In genomic region chr15:84105105-84105923, GRCm38 (mm10) we compare ENCODE assay signal across 8 mouse cellular contexts. TPM values are rescaled to one million over a fixed set of nuclear protein-coding genes. Genes with fewer than 3 reads are reported as not detected.
DNase-seq lines count a peak whose midpoint lies in the region; ATAC-seq and TF ChIP-seq lines count a peak whose summit lies in the region.

TSS of gene Sult4a1 (minus strand) at chr15:84105754.

- TF ChIP-seq CTCF in intestine, postnatal 0 days (IDR thresholded peaks at IDR 0.05; ENCODE audit: low read depth): no peak

- WGBS in heart, embryonic 16.5 days: 3% methylated on average over 77 of the region's 77 CpGs
- WGBS in embryonic facial prominence, embryonic 14.5 days: 2% methylated on average over 35 of the region's 77 CpGs
- 2% methylated on average over 77 of the region's 77 CpGs for WGBS in intestine, postnatal 0 days
- 1% methylated on average over 77 of the region's 77 CpGs for WGBS in stomach, embryonic 16.5 days

- DNase-seq in heart, adult 8-10 months (ENCODE audit: low spot score): no peak
- DNase-seq in adrenal gland, postnatal 14 days: peak; percentile 15
- DNase-seq in embryonic facial prominence, embryonic 14.5 days (ENCODE audit: low spot score): no peak

- no peak within 1 kb of the TSS for H3K27ac ChIP-seq in heart, embryonic 16.5 days (ENCODE audit: low read length)
- no peak within 1 kb of the TSS for H3K27ac ChIP-seq in embryonic facial prominence, embryonic 14.5 days (replicated peaks; ENCODE audit: low read depth, low read length)
- no peak within 1 kb of the TSS for H3K27ac ChIP-seq in intestine, postnatal 0 days (ENCODE audit: low read depth, low read length)
- H3K27ac ChIP-seq in stomach, embryonic 16.5 days (ENCODE audit: low read length): no peak within 1 kb of the TSS

- no peak for ATAC-seq in heart, embryonic 16.5 days (replicated peaks; ENCODE audit: extremely low read depth, insufficient read depth, low FRiP score)
- peak; percentile 58; the same call in 1 of the 2 replicates for ATAC-seq in embryonic facial prominence, embryonic 14.5 days (ENCODE audit: low read depth)
- 0 out of 2 replicates have a peak, but pooled peaks have one; percentile 16 for ATAC-seq in intestine, postnatal 0 days
- 0 out of 2 replicates have a peak, but pooled peaks have one; percentile 34 for ATAC-seq in stomach, embryonic 16.5 days (ENCODE audit: insufficient read depth, low FRiP score)
- no peak for ATAC-seq in erythroid progenitor cell, adult 5-6 weeks (replicated peaks; ENCODE audit: low FRiP score, poor library complexity, severe bottlenecking)

- H3K27me3 ChIP-seq in heart, embryonic 16.5 days (ENCODE audit: control insufficient read depth, insufficient read depth, low read length): peaks cover 50% of the 10 kb centered on the region
- H3K27me3 ChIP-seq in embryonic facial prominence, embryonic 14.5 days (replicated peaks; ENCODE audit: control insufficient read depth, insufficient read depth, low read length): peaks cover 37% of the 10 kb centered on the region
- H3K27me3 ChIP-seq in intestine, postnatal 0 days (replicated peaks; ENCODE audit: control insufficient read depth, insufficient read depth, low read length): peaks cover 27% of the 10 kb centered on the region
- H3K27me3 ChIP-seq in megakaryocyte, embryonic 14.5 days (replicated peaks): peaks cover 66% of the 10 kb centered on the region
- peaks cover 28% of the 10 kb centered on the region; the same call in 1 of the 2 replicates for H3K27me3 ChIP-seq in stomach, embryonic 16.5 days (ENCODE audit: control insufficient read depth, insufficient read depth, low read length)

- no peak within 1 kb of the TSS for H3K9ac ChIP-seq in heart, embryonic 16.5 days (ENCODE audit: low read length)
- H3K9ac ChIP-seq in embryonic facial prominence, embryonic 14.5 days (ENCODE audit: low read depth, low read length): peak within 1 kb of the TSS; percentile 60
- H3K9ac ChIP-seq in intestine, postnatal 0 days (ENCODE audit: low read depth, low read length): no peak within 1 kb of the TSS
- peak within 1 kb of the TSS; percentile 57 for H3K9ac ChIP-seq in stomach, embryonic 16.5 days (ENCODE audit: low read length)

- H3K9me3 ChIP-seq in heart, embryonic 16.5 days (replicated peaks; ENCODE audit: control insufficient read depth, low read length): no peaks in the 10 kb centered on the region
- H3K9me3 ChIP-seq in embryonic facial prominence, embryonic 14.5 days (ENCODE audit: control insufficient read depth, low read length): no peaks in the 10 kb centered on the region
- no peaks in the 10 kb centered on the region for H3K9me3 ChIP-seq in intestine, postnatal 0 days (ENCODE audit: control insufficient read depth)
- peaks cover 3% of the 10 kb centered on the region; the same call in 1 of the 2 replicates for H3K9me3 ChIP-seq in megakaryocyte, embryonic 14.5 days
- no peaks in the 10 kb centered on the region for H3K9me3 ChIP-seq in stomach, embryonic 16.5 days (replicated peaks; ENCODE audit: control insufficient read depth, low read length)

- H3K4me1 ChIP-seq in heart, embryonic 16.5 days (ENCODE audit: control insufficient read depth, insufficient read depth, low read length): peaks cover 5% of the 10 kb centered on the region; the same call in 1 of the 2 replicates
- no peaks in the 10 kb centered on the region for H3K4me1 ChIP-seq in embryonic facial prominence, embryonic 14.5 days (ENCODE audit: control insufficient read depth, insufficient read depth, low read length)
- 0 out of 2 replicates have a peak, but pooled peaks cover 3% of the 10 kb centered on the region for H3K4me1 ChIP-seq in intestine, postnatal 0 days (replicated peaks; ENCODE audit: control insufficient read depth, insufficient read depth, low read length)
- H3K4me1 ChIP-seq in megakaryocyte, embryonic 14.5 days: peaks cover 8% of the 10 kb centered on the region
- H3K4me1 ChIP-seq in stomach, embryonic 16.5 days (ENCODE audit: control insufficient read depth, insufficient read depth, low read length): peaks cover 5% of the 10 kb centered on the region; the same call in 1 of the 2 replicates

- peak within 1 kb of the TSS; percentile 52 for H3K4me3 ChIP-seq in heart, embryonic 16.5 days (ENCODE audit: low read length)
- H3K4me3 ChIP-seq in embryonic facial prominence, embryonic 14.5 days (ENCODE audit: low read depth, low read length): peak within 1 kb of the TSS; percentile 41
- H3K4me3 ChIP-seq in intestine, postnatal 0 days (ENCODE audit: low read depth, low read length): peak within 1 kb of the TSS; percentile 40
- peak within 1 kb of the TSS; percentile 86 for H3K4me3 ChIP-seq in megakaryocyte, embryonic 14.5 days (replicated peaks)
- peak within 1 kb of the TSS; percentile 57 for H3K4me3 ChIP-seq in stomach, embryonic 16.5 days (replicated peaks; ENCODE audit: low read length)

- peak within 1 kb of the TSS; percentile 77 for H3K4me2 ChIP-seq in heart, embryonic 16.5 days (ENCODE audit: low read depth, low read length)
- H3K4me2 ChIP-seq in embryonic facial prominence, embryonic 14.5 days (ENCODE audit: low read depth, low read length): peak within 1 kb of the TSS; percentile 61
- peak within 1 kb of the TSS; percentile 72 for H3K4me2 ChIP-seq in intestine, postnatal 0 days (replicated peaks; ENCODE audit: low read depth)
- H3K4me2 ChIP-seq in stomach, embryonic 16.5 days (ENCODE audit: low read depth, low read length): peak within 1 kb of the TSS; percentile 92

- H3K36me3 ChIP-seq in heart, embryonic 16.5 days (ENCODE audit: control insufficient read depth, insufficient read depth): no peaks in the 10 kb centered on the region
- H3K36me3 ChIP-seq in embryonic facial prominence, embryonic 14.5 days (ENCODE audit: control insufficient read depth, insufficient read depth, low read length): no peaks in the 10 kb centered on the region
- no peaks in the 10 kb centered on the region for H3K36me3 ChIP-seq in intestine, postnatal 0 days (ENCODE audit: control insufficient read depth, insufficient read depth)
- no peaks in the 10 kb centered on the region for H3K36me3 ChIP-seq in megakaryocyte, embryonic 14.5 days (replicated peaks; ENCODE audit: low read length)
- no peaks in the 10 kb centered on the region for H3K36me3 ChIP-seq in stomach, embryonic 16.5 days (ENCODE audit: control insufficient read depth, insufficient read depth, low read length)

RNA-seq across cellular contexts. Expression of gene Sult4a1, which starts in this region (rescaled TPM):
- 0.42 and 0.72 TPM in 2 replicates for polyA plus RNA-seq in heart, embryonic 16.5 days (2015; fragmentation: Nextera tagmentation; extraction: Ambion mirVana)
- total RNA-seq in heart, adult 8-10 months (2022): under 1 TPM in 3 of 4 experiments, not detected in 1; 0.09 to 0.20 (median 0.11) TPM
- total RNA-seq in adrenal gland, postnatal 14 days (2021): 4.2 and 8.4 TPM in 2 replicates
- polyA plus RNA-seq in embryonic facial prominence, embryonic 14.5 days (2014; fragmentation: Nextera tagmentation; extraction: Ambion mirVana): 8.8 and 9.2 TPM in 2 replicates
- 3.8 and 4.5 TPM in 2 replicates for polyA plus RNA-seq in intestine, postnatal 0 days (2015; fragmentation: Nextera tagmentation; extraction: Ambion mirVana)
- polyA plus RNA-seq in megakaryocyte, embryonic 14.5 days (2012; ENCODE audit: insufficient read depth, low replicate concordance): not detected in 2 replicates
- polyA plus RNA-seq in stomach, embryonic 16.5 days (2015; fragmentation: Nextera tagmentation; extraction: Ambion mirVana): 4.0 and 5.2 TPM in 2 replicates
- not detected in 2 replicates for total RNA-seq in erythroid progenitor cell, adult 5-6 weeks (2015; ENCODE audit: low replicate concordance)
- total RNA-seq in erythroid progenitor cell, adult 5-6 weeks (2017; ENCODE audit: low replicate concordance): not detected in 2 replicates

Comparison
In these comparisons a context has a peak if more than half of its experiments do, and no peak if none do; other contexts are left out.
1. ATAC-seq: peak in embryonic facial prominence, embryonic 14.5 days (single experiment), intestine, postnatal 0 days (single experiment) and stomach, embryonic 16.5 days (single experiment); none in heart, embryonic 16.5 days (single experiment) and erythroid progenitor cell, adult 5-6 weeks (single experiment).
2. H3K9ac ChIP-seq: peak in embryonic facial prominence, embryonic 14.5 days (single experiment) and stomach, embryonic 16.5 days (single experiment); none in heart, embryonic 16.5 days (single experiment) and intestine, postnatal 0 days (single experiment).
3. Peak in every context shown above with its lines, with median percentiles within 50 percentile points of each other: H3K4me2 ChIP-seq and H3K4me3 ChIP-seq.